Mouse (Mus musculus): ENCODE data around the gene Ppp1r14a. TPM values are rescaled to one million over a fixed set of nuclear protein-coding genes. Genes with fewer than 3 reads are reported as not detected.

The Ppp1r14a gene
- polyA plus RNA-seq, 1 experiment from 2014 or later, result 8.7 TPM

Other genes starting within 250 kb of the Ppp1r14a start
- 1.0 and 1.2 TPM in 2 replicates for gene Ryr1, start 164.1 kb upstream of the Ppp1r14a start, polyA plus RNA-seq (2016; fragmentation: Nextera tagmentation; extraction: Ambion mirVana)
- 0.58 and 0.88 TPM in 2 replicates for gene Rasgrp4, start 154.5 kb upstream of the Ppp1r14a start, polyA plus RNA-seq (2016; fragmentation: Nextera tagmentation; extraction: Ambion mirVana)
- gene Fam98c, start 133.1 kb upstream of the Ppp1r14a start, polyA plus RNA-seq (2016; fragmentation: Nextera tagmentation; extraction: Ambion mirVana), result 11.5 and 11.7 TPM in 2 replicates
- gene Ggn, start 119.1 kb upstream of the Ppp1r14a start, polyA plus RNA-seq (2016; fragmentation: Nextera tagmentation; extraction: Ambion mirVana), result 0.69 and 1.1 TPM in 2 replicates
- 4.4 and 5.4 TPM in 2 replicates for gene Spred3, start 118.9 kb upstream of the Ppp1r14a start, polyA plus RNA-seq (2016; fragmentation: Nextera tagmentation; extraction: Ambion mirVana)
- gene Psmd8, start 108.6 kb upstream of the Ppp1r14a start, polyA plus RNA-seq (2016; fragmentation: Nextera tagmentation; extraction: Ambion mirVana), result 290 and 304 TPM in 2 replicates
- 0.33 and 0.38 TPM in 2 replicates for gene Catsperg1, start 75.3 kb upstream of the Ppp1r14a start, polyA plus RNA-seq (2016; fragmentation: Nextera tagmentation; extraction: Ambion mirVana)
- 0.64 and 0.79 TPM in 2 replicates for gene Kcnk6, start 56.8 kb upstream of the Ppp1r14a start, polyA plus RNA-seq (2016; fragmentation: Nextera tagmentation; extraction: Ambion mirVana)
- 103 and 108 TPM in 2 replicates for gene Yif1b, start 51.0 kb upstream of the Ppp1r14a start, polyA plus RNA-seq (2016; fragmentation: Nextera tagmentation; extraction: Ambion mirVana)
- gene 2200002D01Rik, start 40.8 kb upstream of the Ppp1r14a start, polyA plus RNA-seq (2016; fragmentation: Nextera tagmentation; extraction: Ambion mirVana), result 2.9 and 4.1 TPM in 2 replicates
- gene Spint2, start 7.4 kb upstream of the Ppp1r14a start, polyA plus RNA-seq (2016; fragmentation: Nextera tagmentation; extraction: Ambion mirVana), result 44.2 and 50.8 TPM in 2 replicates
- gene Dpf1, start 14.6 kb downstream of the Ppp1r14a start, polyA plus RNA-seq (2016; fragmentation: Nextera tagmentation; extraction: Ambion mirVana), result 39.1 and 42.7 TPM in 2 replicates
- gene Sipa1l3, start 229.3 kb downstream of the Ppp1r14a start, polyA plus RNA-seq (2016; fragmentation: Nextera tagmentation; extraction: Ambion mirVana), result 9.3 and 12.4 TPM in 2 replicates

Measured in forebrain, embryonic 10.5 days (tissue).